Mouse (Mus musculus): ENCODE data around the gene Eva1c. TPM values are rescaled to one million over a fixed set of nuclear protein-coding genes. Genes with fewer than 3 reads are reported as not detected.

Eva1c gene
- total and polyA plus RNA-seq, 3 experiments: 0.16 TPM; not detected in 2

GRCm38 (mm10) chr16:90903300-90903699, 76.8 kb downstream of the Eva1c start:
- Histone ChIP-seq H3K27me3 (ENCODE audit: insufficient read depth, low read length) (peaks cover 17% of the 10 kb centered on the region), H3K9me3 (replicated peaks) (no peaks in the 10 kb centered on the region), H3K4me3 (ENCODE audit: low read depth, low read length) (no peak overlapping the region), H3K4me1 (ENCODE audit: insufficient read depth, low read depth, low read length) (no peaks in the 10 kb centered on the region), H3K36me3 (replicated peaks) (no peaks in the 10 kb centered on the region)
- DNase-seq (ENCODE audit: low spot score) (no peak), ATAC-seq (ENCODE audit: extremely low read depth, insufficient number of reproducible peaks, low FRiP score, poor library complexity, severe bottlenecking) (no peak)
- TF ChIP-seq TAL1 (conservative IDR thresholded peaks at IDR 0.05; ENCODE audit: low read depth, low read length): no peak
- no peak for TF ChIP-seq CTCF (IDR thresholded peaks at IDR 0.05; ENCODE audit: low read depth, low read length)
- no peak for TF ChIP-seq GATA1 (IDR thresholded peaks at IDR 0.05; ENCODE audit: borderline replicate concordance, low read length)
- TF ChIP-seq GATA2 (IDR thresholded peaks at IDR 0.05; ENCODE audit: borderline replicate concordance, low read depth, low read length): no peak
- no peak for TF ChIP-seq POLR2AphosphoS5 (IDR thresholded peaks at IDR 0.05; ENCODE audit: insufficient replicate concordance, low read depth, low read length)

- DNase-seq (ENCODE audit: low spot score) (no peak), ATAC-seq (ENCODE audit: extremely low read depth, insufficient number of reproducible peaks, low FRiP score, poor library complexity, severe bottlenecking) (no peak)
- Histone ChIP-seq H3K4me1 (ENCODE audit: insufficient read depth, low read depth, low read length) (no peaks in the 10 kb centered on the region; the same call in 1 of the 2 replicates), H3K36me3 (replicated peaks) (no peaks in the 10 kb centered on the region), H3K27me3 (ENCODE audit: insufficient read depth, low read length) (peaks cover 31% of the 10 kb centered on the region), H3K4me3 (ENCODE audit: low read depth, low read length) (no peak overlapping the region), H3K9me3 (replicated peaks) (no peaks in the 10 kb centered on the region)
- no peak for TF ChIP-seq TAL1 (conservative IDR thresholded peaks at IDR 0.05; ENCODE audit: low read depth, low read length)
- no peak for TF ChIP-seq GATA2 (IDR thresholded peaks at IDR 0.05; ENCODE audit: borderline replicate concordance, low read depth, low read length)
- no peak for TF ChIP-seq POLR2AphosphoS5 (IDR thresholded peaks at IDR 0.05; ENCODE audit: insufficient replicate concordance, low read depth, low read length)
- TF ChIP-seq CTCF (IDR thresholded peaks at IDR 0.05; ENCODE audit: low read depth, low read length): no peak
- TF ChIP-seq GATA1 (IDR thresholded peaks at IDR 0.05; ENCODE audit: borderline replicate concordance, low read length): no peak
These were observed 80.7 kb downstream of the Eva1c start for GRCm38 (mm10) chr16:90907250-90907649.

GRCm38 (mm10) chr16:90910855-90911533, 84.5 kb downstream of the Eva1c start:
- Histone ChIP-seq H3K4me1 (ENCODE audit: insufficient read depth, low read depth, low read length) (no peaks in the 10 kb centered on the region; the same call in 1 of the 2 replicates), H3K4me3 (ENCODE audit: low read depth, low read length) (no peak overlapping the region), H3K36me3 (replicated peaks) (no peaks in the 10 kb centered on the region), H3K9me3 (replicated peaks) (no peaks in the 10 kb centered on the region), H3K27me3 (ENCODE audit: insufficient read depth, low read length) (peaks cover 24% of the 10 kb centered on the region)
- DNase-seq (ENCODE audit: low spot score) (no peak), ATAC-seq (ENCODE audit: extremely low read depth, insufficient number of reproducible peaks, low FRiP score, poor library complexity, severe bottlenecking) (no peak)
- no peak for TF ChIP-seq GATA2 (IDR thresholded peaks at IDR 0.05; ENCODE audit: borderline replicate concordance, low read depth, low read length)
- TF ChIP-seq CTCF (IDR thresholded peaks at IDR 0.05; ENCODE audit: low read depth, low read length): no peak
- TF ChIP-seq GATA1 (IDR thresholded peaks at IDR 0.05; ENCODE audit: borderline replicate concordance, low read length): no peak

- H3K9me3 ChIP-seq (replicated peaks): no peaks in the 10 kb centered on the region
- H3K36me3 ChIP-seq (replicated peaks): no peaks in the 10 kb centered on the region
- no peak for DNase-seq (ENCODE audit: low spot score)
- peaks cover 30% of the 10 kb centered on the region for H3K27me3 ChIP-seq (ENCODE audit: insufficient read depth, low read length)
- no peaks in the 10 kb centered on the region; the same call in 1 of the 2 replicates for H3K4me1 ChIP-seq (ENCODE audit: insufficient read depth, low read depth, low read length)
- no peak overlapping the region for H3K4me3 ChIP-seq (ENCODE audit: low read depth, low read length)
- no peak for ATAC-seq (ENCODE audit: extremely low read depth, insufficient number of reproducible peaks, low FRiP score, poor library complexity, severe bottlenecking)
- no peak for TF ChIP-seq GATA2 (IDR thresholded peaks at IDR 0.05; ENCODE audit: borderline replicate concordance, low read depth, low read length)
- TF ChIP-seq POLR2AphosphoS5 (IDR thresholded peaks at IDR 0.05; ENCODE audit: insufficient replicate concordance, low read depth, low read length): no peak
- no peak for TF ChIP-seq TAL1 (conservative IDR thresholded peaks at IDR 0.05; ENCODE audit: low read depth, low read length)
- TF ChIP-seq CTCF (IDR thresholded peaks at IDR 0.05; ENCODE audit: low read depth, low read length): no peak
- no peak for TF ChIP-seq GATA1 (IDR thresholded peaks at IDR 0.05; ENCODE audit: borderline replicate concordance, low read length)
These were observed 85.2 kb downstream of the Eva1c start for GRCm38 (mm10) chr16:90911766-90912165.

- Histone ChIP-seq H3K4me3 (ENCODE audit: low read depth, low read length) (no peak overlapping the region), H3K27me3 (ENCODE audit: insufficient read depth, low read length) (peaks cover 35% of the 10 kb centered on the region), H3K4me1 (ENCODE audit: insufficient read depth, low read depth, low read length) (no peaks in the 10 kb centered on the region; the same call in 1 of the 2 replicates), H3K9me3 (replicated peaks) (no peaks in the 10 kb centered on the region), H3K36me3 (replicated peaks) (no peaks in the 10 kb centered on the region)
- ATAC-seq (ENCODE audit: extremely low read depth, insufficient number of reproducible peaks, low FRiP score, poor library complexity, severe bottlenecking) (no peak), DNase-seq (ENCODE audit: low spot score) (no peak)
- no peak for TF ChIP-seq GATA1 (IDR thresholded peaks at IDR 0.05; ENCODE audit: borderline replicate concordance, low read length)
- TF ChIP-seq POLR2AphosphoS5 (IDR thresholded peaks at IDR 0.05; ENCODE audit: insufficient replicate concordance, low read depth, low read length): no peak
- no peak for TF ChIP-seq CTCF (IDR thresholded peaks at IDR 0.05; ENCODE audit: low read depth, low read length)
These were observed 89.5 kb downstream of the Eva1c start for GRCm38 (mm10) chr16:90916040-90916481.

GRCm38 (mm10) chr16:90917156-90917555, 90.6 kb downstream of the Eva1c start:
- no peak for DNase-seq (ENCODE audit: low spot score)
- no peak for ATAC-seq (ENCODE audit: extremely low read depth, insufficient number of reproducible peaks, low FRiP score, poor library complexity, severe bottlenecking)

More at GRCm38 (mm10) chr16:90917156-90917555, 90.6 kb downstream of the Eva1c start:
- no peaks in the 10 kb centered on the region for H3K9me3 ChIP-seq (replicated peaks)
- no peak overlapping the region for H3K4me3 ChIP-seq (ENCODE audit: low read depth, low read length)
- H3K27me3 ChIP-seq (ENCODE audit: insufficient read depth, low read length): peaks cover 30% of the 10 kb centered on the region
- H3K4me1 ChIP-seq (ENCODE audit: insufficient read depth, low read depth, low read length): no peaks in the 10 kb centered on the region; the same call in 1 of the 2 replicates
- H3K36me3 ChIP-seq (replicated peaks): no peaks in the 10 kb centered on the region
- no peak for TF ChIP-seq GATA1 (IDR thresholded peaks at IDR 0.05; ENCODE audit: borderline replicate concordance, low read length)
- no peak for TF ChIP-seq TAL1 (conservative IDR thresholded peaks at IDR 0.05; ENCODE audit: low read depth, low read length)
- TF ChIP-seq GATA2 (IDR thresholded peaks at IDR 0.05; ENCODE audit: borderline replicate concordance, low read depth, low read length): no peak
- TF ChIP-seq CTCF (IDR thresholded peaks at IDR 0.05; ENCODE audit: low read depth, low read length): no peak
- TF ChIP-seq POLR2AphosphoS5 (IDR thresholded peaks at IDR 0.05; ENCODE audit: insufficient replicate concordance, low read depth, low read length): no peak
